Mouse (Mus musculus) MEL (cell line): ENCODE measurements around the gene Dnajc5. TPM values are rescaled to one million over a fixed set of nuclear protein-coding genes. Genes with fewer than 3 reads are reported as not detected.
A peak's percentile ranks its signal among the peaks of the same experiment; 100 is the strongest.

ENCODE experiments used
- DNase-seq: peaks from one replicate; pipeline ENCODE4 v3.0.0; 2011; ENCODE audit warnings: low read depth, low spot score
- H3K27ac ChIP-seq: 2 replicates; pipeline ENCODE4 v1.5.1; 2012; ENCODE audit warnings: low read depth, mild to moderate bottlenecking, control low read depth, low read length, moderate library complexity; ENCODE audit not compliant: control insufficient read depth
- H3K27me3 ChIP-seq, 2 experiments: fragments of 150-350 bp in 1 of 2; sonication (generic) in 1 of 2; 2 replicates each; pipeline ENCODE4 v1.6.1; 2012; ENCODE audit warnings: low read length in 2 of 2, mild to moderate bottlenecking in 2 of 2, improper control_type of control experiment in 1 of 2, moderate library complexity in 1 of 2; ENCODE audit not compliant: insufficient read depth in 2 of 2, control insufficient read depth in 1 of 2
- H3K36me3 ChIP-seq, 2 experiments: 2 replicates each; pipeline ENCODE4 v1.6.1; 2012 to 2014; ENCODE audit warnings: low read length in 2 of 2, improper control_type of control experiment in 1 of 2, inconsistent platforms in 1 of 2, mild to moderate bottlenecking in 1 of 2; ENCODE audit not compliant: insufficient read depth in 2 of 2, control insufficient read depth in 1 of 2
- H3K4me1 ChIP-seq, 2 experiments: fragments of 150-350 bp in 1 of 2; sonication (generic) in 1 of 2; 2 replicates each; pipeline ENCODE4 v1.6.1; 2012; ENCODE audit warnings: low read length in 2 of 2, improper control_type of control experiment in 1 of 2, mild to moderate bottlenecking in 1 of 2; ENCODE audit not compliant: insufficient read depth in 2 of 2, control insufficient read depth in 1 of 2
- H3K4me3 ChIP-seq, 2 experiments: fragments of 150-350 bp in 1 of 2; sonication (generic) in 1 of 2; 2 replicates each; pipeline ENCODE4 v1.5.1; 2012; ENCODE audit warnings: low read depth in 2 of 2, low read length in 2 of 2, mild to moderate bottlenecking in 2 of 2, moderate library complexity in 2 of 2, control low read depth in 1 of 2, improper control_type of control experiment in 1 of 2; ENCODE audit not compliant: control insufficient read depth in 1 of 2, insufficient read depth in 1 of 2
- H3K79me2 ChIP-seq: 2 replicates; pipeline ENCODE4 v1.6.1; 2012; ENCODE audit warnings: mild to moderate bottlenecking, low read length, moderate library complexity; ENCODE audit not compliant: control insufficient read depth, poor library complexity, insufficient read depth
- H3K9ac ChIP-seq: 2 replicates; pipeline ENCODE4 v1.6.1; 2012; ENCODE audit warnings: low read depth, mild to moderate bottlenecking, control low read depth, low read length, moderate library complexity; ENCODE audit not compliant: control insufficient read depth, poor library complexity, severe bottlenecking
- H3K9me3 ChIP-seq: fragments of 150-350 bp; sonication (generic); replicated peaks from 2 replicates; pipeline ENCODE4 v1.6.1; 2012; ENCODE audit warnings: mild to moderate bottlenecking, low read length, improper control_type of control experiment, moderate library complexity; ENCODE audit not compliant: insufficient read depth
- BHLHE40 ChIP-seq: IDR thresholded peaks from 2 replicates; pipeline ENCODE4 v1.6.1; 2012; ENCODE audit warnings: low read depth, mild to moderate bottlenecking, inconsistent platforms, low read length, improper control_type of control experiment, borderline replicate concordance
- CHD2 ChIP-seq: IDR thresholded peaks from 2 replicates; pipeline ENCODE4 v1.6.1; 2011; ENCODE audit warnings: low read length, improper control_type of control experiment
- E2F4 ChIP-seq: IDR thresholded peaks from 2 replicates; pipeline ENCODE4 v1.6.1; 2011; ENCODE audit warnings: low read depth, low read length, improper control_type of control experiment, borderline replicate concordance
- ELF1 ChIP-seq: IDR thresholded peaks from 2 replicates; pipeline ENCODE4 v1.6.1; 2014; ENCODE audit warnings: low read depth, mild to moderate bottlenecking, inconsistent platforms, low read length, improper control_type of control experiment, moderate library complexity
- ETS1 ChIP-seq: IDR thresholded peaks from 2 replicates; pipeline ENCODE4 v1.6.1; 2012; ENCODE audit warnings: low read depth, mild to moderate bottlenecking, inconsistent platforms, low read length, improper control_type of control experiment, moderate library complexity
- GABPA ChIP-seq: IDR thresholded peaks from 2 replicates; pipeline ENCODE4 v1.6.1; 2012; ENCODE audit warnings: low read depth, mild to moderate bottlenecking, inconsistent platforms, low read length, improper control_type of control experiment, moderate library complexity
- GATA1 ChIP-seq: IDR thresholded peaks from 2 replicates; pipeline ENCODE4 v1.6.1; 2011; ENCODE audit warnings: low read depth, low read length, improper control_type of control experiment
- HCFC1 ChIP-seq: IDR thresholded peaks from 2 replicates; pipeline ENCODE4 v1.6.1; 2012; ENCODE audit warnings: low read depth, mild to moderate bottlenecking, inconsistent platforms, low read length, improper control_type of control experiment, moderate library complexity
- JUND ChIP-seq: IDR thresholded peaks from 2 replicates; pipeline ENCODE4 v1.6.1; 2011; ENCODE audit warnings: low read depth, mild to moderate bottlenecking, improper control_type of control experiment, low read length
- NRF1 ChIP-seq: IDR thresholded peaks from 2 replicates; pipeline ENCODE4 v1.6.1; 2014; ENCODE audit warnings: low read depth, mild to moderate bottlenecking, inconsistent platforms, low read length, improper control_type of control experiment, moderate library complexity; ENCODE audit not compliant: poor library complexity, insufficient read depth, severe bottlenecking
- POLR2AphosphoS5 ChIP-seq: IDR thresholded peaks from 2 replicates; pipeline ENCODE4 v1.6.1; 2012; ENCODE audit warnings: low read depth, borderline replicate concordance, mild to moderate bottlenecking, inconsistent platforms, low read length, moderate library complexity, mixed read lengths
- RAD21 ChIP-seq: IDR thresholded peaks from 2 replicates; pipeline ENCODE4 v1.6.1; 2011; ENCODE audit warnings: mild to moderate bottlenecking, low read depth, low read length, improper control_type of control experiment
- TCF12 ChIP-seq: IDR thresholded peaks from 2 replicates; pipeline ENCODE4 v1.6.1; 2014; ENCODE audit warnings: low read depth, mild to moderate bottlenecking, inconsistent platforms, low read length, improper control_type of control experiment, moderate library complexity
- USF1 ChIP-seq: IDR thresholded peaks from 2 replicates; pipeline ENCODE4 v1.6.1; 2014; ENCODE audit warnings: low read depth, mild to moderate bottlenecking, inconsistent platforms, low read length, improper control_type of control experiment, moderate library complexity
- USF2 ChIP-seq, 2 experiments: IDR thresholded peaks; 2 replicates each; pipeline ENCODE4 v1.6.1; 2011 to 2012; ENCODE audit warnings: improper control_type of control experiment in 2 of 2, low read length in 2 of 2, borderline replicate concordance in 1 of 2, inconsistent platforms in 1 of 2, low read depth in 1 of 2, mild to moderate bottlenecking in 1 of 2; ENCODE audit not compliant: insufficient read depth in 1 of 2
- ZC3H11A ChIP-seq: IDR thresholded peaks from 2 replicates; pipeline ENCODE4 v1.6.1; 2012; ENCODE audit warnings: low read depth, mild to moderate bottlenecking, inconsistent platforms, low read length, improper control_type of control experiment
- ZNF384 ChIP-seq: IDR thresholded peaks from 2 replicates; pipeline ENCODE4 v1.6.1; 2012; ENCODE audit warnings: low read depth, mild to moderate bottlenecking, inconsistent platforms, low read length, improper control_type of control experiment
- polyA plus RNA-seq, 2 experiments: library from polyadenylated mRNA; stranded (reverse) in 1 of 2; unstranded in 1 of 2; fragments of >175 nt in 1 of 2; fragments of >200 nt in 1 of 2; gene quantifications; 2 replicates each; pipeline versions ENCODE4 v1.2.1 to v1.2.4; 2012; ENCODE audit warnings: low replicate concordance in 2 of 2, low read depth in 1 of 2; ENCODE audit not compliant: insufficient read length in 2 of 2, insufficient read depth in 1 of 2, missing spikeins in 1 of 2
- total RNA-seq: library from RNA; depleted of rRNA; stranded (reverse); fragments of 300-350 nt; gene quantifications from 2 replicates; pipeline ENCODE4 v1.2.3, GENCODE M21; 2012

Dnajc5 gene
- total and polyA plus RNA-seq, 3 experiments = 51.9 to 338 (median 57.9) TPM

- TF ChIP-seq ELF1 = peak; percentile 86
Observed at GRCm38 (mm10) chr2:181520118-181520935, at the start of gene Dnajc5 (continued).

- H3K4me1 ChIP-seq = no peaks in the 10 kb centered on the region; a peak in 1 of 4 replicates
- no peaks in the 10 kb centered on the region; a peak in 2 of 4 replicates for H3K36me3 ChIP-seq
- H3K27ac ChIP-seq = no peak overlapping the region
- TF ChIP-seq CHD2 (no peak), USF2 (IDR thresholded peaks at IDR 0.05; ENCODE audit: borderline replicate concordance in 1 of 2, insufficient read depth in 1 of 2, low read depth in 1 of 2, low read length in 2 of 2) (no peak), RAD21 (no peak), ZNF384 (no peak), GABPA (no peak), E2F4 (no peak), BHLHE40 (no peak), POLR2AphosphoS5 (no peak), JUND (no peak), ELF1 (no peak), HCFC1 (no peak), GATA1 (no peak), TCF12 (no peak), ETS1 (no peak), NRF1 (no peak), ZC3H11A (no peak), USF1 (no peak)
- peaks cover 2 to 18% of the 10 kb centered on the region in 2 experiments; a peak in 3 of 4 replicates for H3K27me3 ChIP-seq
- H3K9ac ChIP-seq = no peak overlapping the region
- no peak for DNase-seq
- no peaks in the 10 kb centered on the region for H3K79me2 ChIP-seq
- no peak overlapping the region for H3K4me3 ChIP-seq
- no peaks in the 10 kb centered on the region for H3K9me3 ChIP-seq
Observed at GRCm38 (mm10) chr2:181471246-181471645, 49.0 kb upstream of the Dnajc5 start.
